13 mouse cellular contexts compared by ENCODE assay signal in the genomic region with DNA sequence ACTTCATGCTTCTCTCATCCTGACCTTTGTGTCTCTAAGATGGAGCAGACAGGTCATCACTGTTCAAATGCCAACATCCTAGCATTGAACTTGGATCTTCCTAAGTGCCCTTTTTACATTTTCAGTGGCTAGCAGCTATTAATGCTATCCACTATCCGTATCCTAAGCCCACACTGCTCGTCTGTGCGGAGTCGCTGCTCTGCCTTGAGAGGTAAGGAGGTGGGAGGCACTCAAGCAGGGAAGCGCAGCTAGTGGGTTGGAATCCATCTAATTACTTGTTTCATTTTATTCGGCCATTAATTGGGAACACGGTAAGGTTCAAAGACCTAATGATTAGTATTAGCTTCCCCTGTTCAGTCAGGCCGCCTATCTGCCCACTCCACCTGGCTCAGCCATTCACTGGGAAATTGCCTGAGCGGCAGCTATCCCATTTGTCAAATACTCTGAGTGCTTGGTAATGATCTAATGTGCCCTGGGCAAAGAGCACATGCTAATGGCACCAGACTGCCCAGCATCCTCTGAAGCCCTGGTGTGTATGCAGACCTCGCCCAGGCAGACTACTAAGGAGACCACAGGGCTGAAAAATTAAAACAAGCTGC.
DNase-seq lines count a peak whose midpoint lies in the region; ATAC-seq lines count a peak whose summit lies in the region.
"Had no signal": no experiment of that assay in that cellular context is flagged by ENCODE, and none has a peak within 500 bp of the region (broad histone marks: within the 10 kb centered on the region; RNA-seq: fewer than 3 reads in every experiment).

No protein-coding gene starts in this region.

- H3K4me3 ChIP-seq in hindbrain, embryonic 15.5 days = no peak overlapping the region
- H3K4me3 ChIP-seq in neural tube, embryonic 15.5 days (replicated peaks) = no peak overlapping the region
- H3K4me3 ChIP-seq: limb, embryonic 15.5 days; lung, embryonic 15.5 days; megakaryocyte, embryonic 14.5 days; stomach, embryonic 15.5 days had no signal

- DNase-seq in kidney, adult 11 months = peak; percentile 31
- DNase-seq in kidney, adult 18-20 months = no peak
- DNase-seq in kidney, postnatal 14 days = peak; percentile 40
- DNase-seq in layer of hippocampus, postnatal 25 days (ENCODE audit: extremely low spot score in 1 of 2, low spot score in 1 of 2) = no peak
- no peak for DNase-seq in MN1 (ENCODE audit: low spot score)
- DNase-seq: cerebellum, postnatal 25 days; thymus, postnatal 36 days had no signal

- peak; percentile 36; the same call in 1 of the 2 replicates for ATAC-seq in hindbrain, embryonic 15.5 days (ENCODE audit: low FRiP score, low read depth)
- ATAC-seq in neural tube, embryonic 15.5 days (ENCODE audit: low FRiP score) = peak; percentile 58

- H3K36me3 ChIP-seq in hindbrain, embryonic 15.5 days = no peaks in the 10 kb centered on the region
- no peaks in the 10 kb centered on the region for H3K36me3 ChIP-seq in neural tube, embryonic 15.5 days
- H3K36me3 ChIP-seq: limb, embryonic 15.5 days; lung, embryonic 15.5 days; stomach, embryonic 15.5 days had no signal

- H3K4me1 ChIP-seq in hindbrain, embryonic 15.5 days (replicated peaks) = peaks cover 23% of the 10 kb centered on the region
- peaks cover 25% of the 10 kb centered on the region for H3K4me1 ChIP-seq in neural tube, embryonic 15.5 days

- no peak overlapping the region for H3K9ac ChIP-seq in hindbrain, embryonic 15.5 days
- no peak overlapping the region for H3K9ac ChIP-seq in neural tube, embryonic 15.5 days (replicated peaks)
- H3K9ac ChIP-seq: limb, embryonic 15.5 days; lung, embryonic 15.5 days; stomach, embryonic 15.5 days had no signal

- H3K9me3 ChIP-seq in hindbrain, embryonic 15.5 days = no peaks in the 10 kb centered on the region
- no peaks in the 10 kb centered on the region for H3K9me3 ChIP-seq in neural tube, embryonic 15.5 days (replicated peaks)
- H3K9me3 ChIP-seq: limb, embryonic 15.5 days; lung, embryonic 15.5 days; megakaryocyte, embryonic 14.5 days; stomach, embryonic 15.5 days had no signal

- no peak overlapping the region for H3K27ac ChIP-seq in hindbrain, embryonic 15.5 days (replicated peaks)
- H3K27ac ChIP-seq in neural tube, embryonic 15.5 days (replicated peaks) = no peak overlapping the region
- H3K27ac ChIP-seq: limb, embryonic 15.5 days; lung, embryonic 15.5 days; stomach, embryonic 15.5 days had no signal

- WGBS in hindbrain, embryonic 15.5 days = 44% methylated on average over 10 of the region's 10 CpGs
- WGBS in neural tube, embryonic 15.5 days = 41% methylated on average over 10 of the region's 10 CpGs

- H3K4me2 ChIP-seq in hindbrain, embryonic 15.5 days = no peak overlapping the region
- no peak overlapping the region for H3K4me2 ChIP-seq in neural tube, embryonic 15.5 days
- H3K4me2 ChIP-seq: limb, embryonic 15.5 days; lung, embryonic 15.5 days; stomach, embryonic 15.5 days had no signal

- H3K27me3 ChIP-seq in hindbrain, embryonic 15.5 days = no peaks in the 10 kb centered on the region
- no peaks in the 10 kb centered on the region for H3K27me3 ChIP-seq in neural tube, embryonic 15.5 days (replicated peaks)
- H3K27me3 ChIP-seq: limb, embryonic 15.5 days; megakaryocyte, embryonic 14.5 days; stomach, embryonic 15.5 days had no signal

Comparison
In these comparisons a context has a peak if more than half of its experiments do, and no peak if none do; other contexts are left out.
1. DNase-seq: peak in kidney, adult 11 months (single experiment) and kidney, postnatal 14 days (single experiment); none in kidney, adult 18-20 months (single experiment), layer of hippocampus, postnatal 25 days (0 of 2) and MN1 (single experiment).